Mouse (Mus musculus): ENCODE measurements around the gene Gm11213.

GRCm38 (mm10) chr4:63547799-63548198 lies 57.3 kb downstream of the Gm11213 start:
- TF ChIP-seq CTCF (IDR thresholded peaks at IDR 0.05; ENCODE audit: low read depth, low read length): no peak
- TF ChIP-seq POLR2A (IDR thresholded peaks at IDR 0.05; ENCODE audit: borderline replicate concordance, low read depth, low read length): no peak

Data from bone marrow macrophage, adult 2 months (primary cell).